Mouse (Mus musculus): ENCODE data around the gene Piezo1.

Piezo1 gene

GRCm38 (mm10) chr8:122569996-122570395 is 18.9 kb upstream of the Piezo1 start:
- DNase-seq = no peak

- DNase-seq = peak in 1 of 2 experiments; percentile 47
These were observed 18.2 kb upstream of the Piezo1 start for GRCm38 (mm10) chr8:122569329-122569728.

- DNase-seq = peak in 1 of 2 experiments; percentile 45
These were observed 17.8 kb upstream of the Piezo1 start for GRCm38 (mm10) chr8:122568881-122569309.

GRCm38 (mm10) chr8:122568109-122568504 is 17.0 kb upstream of the Piezo1 start:
- DNase-seq = no peak

- peak; percentile 97 to 98 for DNase-seq
These were observed 16.4 kb upstream of the Piezo1 start, which contains the start of gene Cdt1 for GRCm38 (mm10) chr8:122567361-122568108. Gene Cdt1 (plus strand): TSS chr8:122568015.

- DNase-seq = peak; percentile 57 to 74
These were observed 15.6 kb upstream of the Piezo1 start for GRCm38 (mm10) chr8:122566766-122567165.

- no peak for DNase-seq
These were observed 13.5 kb upstream of the Piezo1 start for GRCm38 (mm10) chr8:122564363-122565352.

GRCm38 (mm10) chr8:122561199-122561598 is 10.1 kb upstream of the Piezo1 start:
- no peak for DNase-seq

- peak; percentile 86 to 87 for DNase-seq
These were observed 7.7 kb upstream of the Piezo1 start for GRCm38 (mm10) chr8:122558671-122559349.

GRCm38 (mm10) chr8:122557248-122558038 is 6.3 kb upstream of the Piezo1 start:
- peak; percentile 33 to 67 for DNase-seq

- peak; percentile 44 to 48 for DNase-seq
These were observed 5.2 kb upstream of the Piezo1 start for GRCm38 (mm10) chr8:122556030-122557009.

- DNase-seq = peak; percentile 83 to 89
These were observed 3.7 kb upstream of the Piezo1 start for GRCm38 (mm10) chr8:122554786-122555185.

GRCm38 (mm10) chr8:122550995-122551264 is 199 bp downstream of the Piezo1 start:
- DNase-seq = no peak

GRCm38 (mm10) chr8:122550234-122550994 is 715 bp downstream of the Piezo1 start:
- peak in 1 of 2 experiments; percentile 37 for DNase-seq

- DNase-seq = no peak
These were observed 2.2 kb downstream of the Piezo1 start for GRCm38 (mm10) chr8:122548891-122549439.

GRCm38 (mm10) chr8:122548331-122548730 is 2.8 kb downstream of the Piezo1 start:
- DNase-seq = no peak

GRCm38 (mm10) chr8:122547815-122548214 is 3.3 kb downstream of the Piezo1 start:
- no peak for DNase-seq

GRCm38 (mm10) chr8:122546811-122547453 is 4.2 kb downstream of the Piezo1 start:
- no peak for DNase-seq

GRCm38 (mm10) chr8:122546066-122546755 is 4.9 kb downstream of the Piezo1 start:
- no peak for DNase-seq
